Mouse (Mus musculus) olfactory bulb, adult 2 months (tissue): Measurements from ENCODE around the gene Serpina3m. TPM values are rescaled to one million over a fixed set of nuclear protein-coding genes. Genes with fewer than 3 reads are reported as not detected.
"Not testable (repeated sequence)": the region's sequence is repeated elsewhere in the genome, so short reads cannot be mapped to it uniquely, and the experiment has no call there.

Source experiments
- H3K27ac ChIP-seq: fragments of 200-500 bp; 2 replicates; pipeline ENCODE4 v1.5.1; 2012; ENCODE audit warnings: low read depth, low read length; ENCODE audit not compliant: insufficient read depth
- H3K4me1 ChIP-seq: fragments of 200-500 bp; 2 replicates; pipeline ENCODE4 v1.6.1; 2012; ENCODE audit warnings: low read length; ENCODE audit not compliant: control insufficient read depth, insufficient read depth
- H3K4me3 ChIP-seq: fragments of 200-500 bp; 2 replicates; pipeline ENCODE4 v1.5.1; 2012; ENCODE audit warnings: mild to moderate bottlenecking, low read depth, low read length, moderate library complexity; ENCODE audit not compliant: insufficient read depth
- CTCF ChIP-seq: fragments of 200-500 bp; IDR thresholded peaks from 2 replicates; pipeline ENCODE4 v1.5.1; 2012; ENCODE audit warnings: low read depth, mild to moderate bottlenecking, low read length, moderate library complexity; ENCODE audit not compliant: insufficient read depth
- POLR2A ChIP-seq: fragments of 200-500 bp; IDR thresholded peaks from 2 replicates; pipeline ENCODE4 v1.6.1; 2012; ENCODE audit warnings: mild to moderate bottlenecking, low read depth, low read length, moderate library complexity; ENCODE audit not compliant: insufficient read depth
- WGBS: fragments of 180-500 bp; shearing (Covaris S2); methylation state at CpG from one replicate; pipeline ENCODE4 v1.1.7; 2018; 5-methylcytosine and 5-hydroxymethylcytosine counted together
- polyA plus RNA-seq: library from polyadenylated mRNA; stranded (reverse); fragments of >200 nt; gene quantifications from 2 replicates; pipeline ENCODE4 v1.2.4, GENCODE M21; 2012; ENCODE audit warnings: low replicate concordance; ENCODE audit not compliant: missing spikeins, insufficient read depth, insufficient read length

Serpina3m gene
- not detected in 2 replicates for polyA plus RNA-seq

- 82% methylated on average over 3 of the region's 3 CpGs for WGBS
- not testable (repeated sequence) for H3K4me3 ChIP-seq, H3K27ac ChIP-seq, H3K4me1 ChIP-seq
Observed at GRCm38 (mm10) chr12:104338226-104338625, at the start of gene Serpina3m, which contains the start of gene Serpina3k. Serpina3m (plus strand) TSS chr12:104338486. Serpina3k (plus strand) TSS chr12:104338486.

DNA sequence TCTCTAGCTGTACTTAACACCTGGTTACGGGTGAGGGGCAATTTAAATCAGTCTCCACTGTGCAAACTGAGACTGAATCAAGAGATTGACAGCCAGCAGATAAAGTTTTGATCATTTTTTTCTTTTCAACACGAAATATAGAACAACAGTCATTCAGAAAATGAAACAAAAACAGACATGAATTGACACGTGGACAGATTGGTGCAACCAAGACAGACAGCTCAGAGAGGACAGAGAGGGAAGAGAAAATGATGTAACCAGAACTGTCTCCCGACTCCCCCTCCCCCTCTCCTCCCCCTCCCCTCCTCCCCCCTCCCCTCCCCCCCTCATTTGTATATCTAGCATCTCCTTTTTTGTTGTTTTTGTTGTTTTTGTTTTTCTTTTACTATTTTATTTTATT lies 48.4 kb upstream of the Serpina3m start:
- Histone ChIP-seq H3K27ac (no peak overlapping the region), H3K4me3 (no peak overlapping the region), H3K4me1 (no peaks in the 10 kb centered on the region)
- 53% methylated on average over 3 of the region's 4 CpGs for WGBS
- TF ChIP-seq CTCF, result no peak

DNA sequence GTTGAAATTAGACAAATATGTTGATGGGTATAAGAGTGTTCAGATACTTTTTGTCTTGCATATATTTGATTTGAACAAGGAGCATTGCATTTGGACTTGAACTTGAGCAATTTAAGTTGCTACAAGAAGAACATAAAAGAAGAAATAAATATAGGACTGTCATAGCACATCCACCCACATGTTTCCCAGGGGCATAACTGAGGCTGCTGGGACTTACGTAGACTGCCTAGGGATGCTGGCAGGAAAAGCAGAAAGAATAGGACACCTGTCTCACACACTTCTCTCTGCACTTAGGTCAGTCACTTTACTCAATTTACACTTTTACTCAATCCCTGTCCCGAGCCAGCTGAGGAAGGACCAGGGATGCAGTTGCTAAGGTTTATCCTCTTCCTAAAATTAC lies 44.3 kb upstream of the Serpina3m start:
- Histone ChIP-seq H3K4me1 (no peaks in the 10 kb centered on the region), H3K4me3 (no peak overlapping the region), H3K27ac (no peak overlapping the region)
- TF ChIP-seq POLR2A (no peak), CTCF (no peak)
- WGBS, result 77% methylated on average over 2 of the region's 2 CpGs

DNA sequence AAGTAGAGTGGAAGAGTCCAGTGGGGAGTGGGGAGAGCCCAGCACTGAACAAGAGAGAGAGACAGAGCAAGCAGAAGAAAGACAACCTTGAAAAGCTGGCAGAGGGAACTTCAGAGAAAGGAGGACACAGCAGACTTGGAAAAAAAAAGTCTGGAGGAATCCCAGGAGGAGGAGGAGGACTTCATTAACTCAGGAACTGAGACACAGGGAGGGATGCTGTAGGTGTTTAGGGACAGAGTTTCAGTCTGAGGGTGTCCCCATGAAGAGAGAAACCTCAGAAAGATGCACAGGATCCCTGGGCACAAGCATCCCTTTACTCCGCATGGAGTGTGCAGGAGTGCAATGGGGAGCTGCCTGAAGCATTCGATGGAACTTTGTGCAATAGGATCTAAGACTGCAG lies 40.2 kb upstream of the Serpina3m start:
- Histone ChIP-seq H3K4me3 (no peak overlapping the region), H3K4me1 (no peaks in the 10 kb centered on the region), H3K27ac (no peak overlapping the region)
- TF ChIP-seq CTCF (no peak), POLR2A (no peak)
- WGBS, result 97% methylated on average over 2 of the region's 2 CpGs

DNA sequence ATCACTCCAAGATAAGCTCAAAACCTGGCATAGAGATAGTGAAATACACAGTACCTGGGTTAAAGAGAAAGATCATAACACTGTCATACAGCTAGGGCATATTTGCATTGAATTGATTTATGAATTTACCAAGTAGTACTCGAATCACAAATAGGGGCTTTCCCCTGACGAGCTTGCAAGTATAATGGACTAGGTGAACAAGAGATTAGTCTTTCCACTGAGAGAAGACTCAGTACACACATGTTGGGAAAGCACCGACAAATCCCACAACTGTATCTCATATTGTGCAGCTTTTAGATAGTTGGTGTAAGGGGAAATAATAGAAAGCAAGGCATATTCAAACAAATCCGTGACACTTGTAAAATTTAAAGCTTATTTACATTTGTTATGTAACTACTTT lies 32.3 kb upstream of the Serpina3m start:
- TF ChIP-seq POLR2A (no peak), CTCF (no peak)
- Histone ChIP-seq H3K4me3 (no peak overlapping the region), H3K4me1 (no peaks in the 10 kb centered on the region), H3K27ac (no peak overlapping the region)
- WGBS, result 76% methylated on average over 4 of the region's 4 CpGs

DNA sequence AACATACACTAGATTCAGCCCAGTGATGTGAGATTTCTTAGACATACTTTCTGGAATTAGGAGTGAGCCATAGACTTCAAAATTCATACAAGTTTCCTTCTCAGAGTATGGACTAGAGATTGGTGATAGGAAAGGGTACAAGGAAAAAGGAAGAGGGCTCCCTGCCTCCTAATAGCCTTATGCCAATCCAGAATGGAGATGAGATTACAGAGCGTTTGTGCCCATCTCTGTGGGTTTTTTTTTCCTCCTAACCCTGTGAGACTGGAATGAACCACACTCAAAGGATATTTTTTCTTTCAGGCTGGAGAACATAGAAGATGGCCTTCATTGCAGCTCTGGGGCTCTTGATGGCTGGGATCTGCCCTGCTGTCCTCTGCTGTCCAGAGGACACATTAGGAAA lies 24.0 kb upstream of the Serpina3m start, which contains the start of gene Serpina3j:
Serpina3j (plus strand) TSS at position 301 of the 400 bp plus-strand sequence.
- WGBS, result 84% methylated on average over 1 of the region's 1 CpGs
- Histone ChIP-seq H3K27ac (no peak within 1 kb of the TSS), H3K4me3 (no peak within 1 kb of the TSS), H3K4me1 (no peaks in the 10 kb centered on the region)
- TF ChIP-seq POLR2A (no peak), CTCF (no peak)

- Histone ChIP-seq H3K4me3 (no peak overlapping the region), H3K4me1 (no peaks in the 10 kb centered on the region), H3K27ac (no peak overlapping the region)
- 71% methylated on average over 1 of the region's 1 CpGs for WGBS
- TF ChIP-seq CTCF, result no peak
Observed at GRCm38 (mm10) chr12:104322454-104322853, 15.8 kb upstream of the Serpina3m start.

GRCm38 (mm10) chr12:104331701-104332100 lies 6.6 kb upstream of the Serpina3m start:
- TF ChIP-seq CTCF, result no peak
- no peak for TF ChIP-seq POLR2A
- 28% methylated on average over 1 of the region's 1 CpGs for WGBS

GRCm38 (mm10) chr12:104336873-104337272 lies 1.4 kb upstream of the Serpina3m start:
- H3K4me1 ChIP-seq, H3K4me3 ChIP-seq, H3K27ac ChIP-seq: not testable (repeated sequence)

More at GRCm38 (mm10) chr12:104331701-104332100, 6.6 kb upstream of the Serpina3m start:
- Histone ChIP-seq H3K4me3 (no peak overlapping the region), H3K4me1 (no peaks in the 10 kb centered on the region), H3K27ac (no peak overlapping the region)

- H3K4me3 ChIP-seq, result no peak overlapping the region
- 89% methylated on average over 3 of the region's 3 CpGs for WGBS
- no peaks in the 10 kb centered on the region for H3K4me1 ChIP-seq
- H3K27ac ChIP-seq, result no peak overlapping the region
- TF ChIP-seq POLR2A (no peak), CTCF (no peak)
Observed at GRCm38 (mm10) chr12:104338705-104339104, 419 bp downstream of the Serpina3m start.

- not testable (repeated sequence) for H3K4me1 ChIP-seq, H3K4me3 ChIP-seq, H3K27ac ChIP-seq
Observed at GRCm38 (mm10) chr12:104342489-104342888, 4.2 kb downstream of the Serpina3m start.
